Mouse (Mus musculus): ENCODE measurements around the gene F11r.
A peak's percentile ranks its signal among the peaks of the same experiment; 100 is the strongest.

Gene F11r

DNA sequence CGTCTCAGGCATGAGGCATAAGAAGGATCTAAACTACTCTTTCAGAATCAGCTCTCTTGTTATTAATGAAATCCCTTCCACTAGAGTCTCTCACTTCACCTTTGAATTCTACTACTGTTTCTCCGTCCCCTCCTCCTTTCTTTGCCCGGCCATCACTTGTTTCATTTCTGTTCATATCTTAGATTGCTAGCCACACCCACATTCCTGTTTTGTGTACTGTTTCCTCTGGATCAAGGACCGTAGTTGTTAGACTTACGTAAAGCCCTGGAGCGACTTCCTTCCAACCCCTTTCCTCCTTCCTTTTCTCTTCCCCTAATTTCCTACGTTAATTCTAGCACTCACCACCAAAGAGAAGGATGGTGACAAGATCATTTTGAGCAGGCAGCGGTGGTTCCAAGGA, 1.7 kb downstream of the F11r start:
- DNase-seq = peak; percentile 91

DNA sequence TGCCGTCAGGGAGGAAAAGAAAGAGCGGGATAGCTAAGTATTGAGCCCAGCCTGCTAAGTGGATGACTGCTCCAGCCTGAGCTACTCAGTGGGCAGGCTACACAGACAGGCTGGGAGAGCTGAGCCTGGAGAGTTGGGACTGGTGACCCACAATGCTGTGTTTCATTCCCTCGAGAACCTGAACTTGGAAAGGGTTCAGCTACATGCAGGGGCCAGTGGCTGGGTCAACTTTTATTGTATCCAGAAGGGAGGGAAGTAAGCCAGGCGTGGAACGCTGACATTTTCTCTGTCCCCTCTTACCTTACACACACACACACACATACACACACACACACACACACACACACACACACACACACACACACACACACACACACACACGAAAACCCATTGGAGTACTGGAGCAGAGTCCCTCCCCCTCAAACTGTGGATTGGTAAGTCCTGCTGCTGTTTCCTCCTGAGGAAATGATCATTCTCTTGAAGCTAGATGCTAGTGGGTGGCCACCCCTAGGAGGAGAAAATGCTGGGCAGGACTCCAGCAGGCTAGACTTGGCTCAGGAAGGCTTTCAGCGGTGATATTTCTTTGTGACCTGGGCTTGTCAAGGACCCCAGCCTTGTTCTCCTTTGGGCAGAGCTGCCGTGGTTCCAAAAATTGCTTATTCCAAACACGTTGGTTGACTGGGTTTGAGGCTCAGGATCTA, 2.8 kb downstream of the F11r start:
- peak; percentile 99 for DNase-seq

DNA sequence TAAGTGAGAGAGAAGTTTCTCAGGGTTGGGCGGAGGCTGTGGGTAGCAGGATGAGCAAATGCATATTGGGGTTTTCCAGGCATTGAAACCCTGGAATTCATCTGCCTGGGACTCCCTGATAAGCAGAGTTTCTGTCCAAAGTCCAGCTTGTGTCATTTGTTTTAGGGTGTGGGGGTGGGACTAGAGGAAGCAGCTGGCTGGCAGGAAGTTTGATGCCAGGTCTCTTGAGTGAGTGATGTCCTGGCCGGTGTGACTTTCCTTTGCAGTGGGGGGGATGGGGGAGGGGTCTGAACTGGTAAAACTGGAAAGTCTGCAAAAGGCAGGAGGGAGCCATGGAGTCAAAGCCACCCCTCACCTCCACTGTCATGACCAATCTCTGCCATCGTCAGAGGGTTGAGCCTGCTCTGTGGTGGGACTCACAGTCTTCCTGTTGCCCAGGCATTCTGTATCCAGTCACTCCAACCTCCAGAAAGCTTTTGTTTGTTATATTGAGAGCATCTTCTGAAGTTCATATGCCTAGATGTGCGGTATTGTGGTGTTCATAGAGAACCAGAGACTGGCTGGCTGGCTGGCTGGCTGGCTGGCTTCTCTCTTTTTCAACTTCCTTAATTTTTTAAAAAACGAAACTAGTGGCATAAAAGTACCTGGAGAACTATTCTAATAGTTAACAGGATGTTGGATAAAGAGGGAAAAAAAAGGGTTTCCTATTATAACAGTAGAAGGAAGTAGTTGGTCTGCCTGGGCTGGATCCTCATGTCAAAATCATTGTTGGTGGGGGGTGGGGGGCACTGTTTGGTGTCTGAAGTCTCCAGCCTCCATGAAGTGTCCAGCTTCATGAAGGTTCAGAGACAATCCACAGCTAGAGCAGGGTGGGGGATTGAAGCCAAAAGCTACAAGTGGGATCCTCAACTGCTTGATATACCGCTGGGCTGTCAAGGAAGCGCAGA, 4.4 kb downstream of the F11r start:
- peak; percentile 95 for DNase-seq

DNA sequence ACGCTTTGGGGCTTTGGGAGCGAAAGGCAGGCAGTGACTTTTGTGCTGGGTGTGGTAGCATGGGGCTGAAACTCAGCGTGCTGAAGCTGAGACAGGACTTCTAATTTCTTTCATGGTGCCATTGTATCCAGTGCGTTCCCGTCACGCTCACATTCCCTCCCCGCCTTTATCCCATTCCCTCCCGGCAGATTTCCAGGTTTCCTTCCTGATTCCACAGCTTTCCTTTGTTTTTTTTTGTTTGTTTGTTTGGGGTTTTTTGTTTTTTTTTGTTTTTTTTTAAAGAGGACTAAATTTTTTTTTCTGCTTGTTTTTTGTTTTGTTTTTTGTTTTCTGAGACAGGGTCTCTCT, 5.1 kb downstream of the F11r start:
- DNase-seq = peak; percentile 90

DNA sequence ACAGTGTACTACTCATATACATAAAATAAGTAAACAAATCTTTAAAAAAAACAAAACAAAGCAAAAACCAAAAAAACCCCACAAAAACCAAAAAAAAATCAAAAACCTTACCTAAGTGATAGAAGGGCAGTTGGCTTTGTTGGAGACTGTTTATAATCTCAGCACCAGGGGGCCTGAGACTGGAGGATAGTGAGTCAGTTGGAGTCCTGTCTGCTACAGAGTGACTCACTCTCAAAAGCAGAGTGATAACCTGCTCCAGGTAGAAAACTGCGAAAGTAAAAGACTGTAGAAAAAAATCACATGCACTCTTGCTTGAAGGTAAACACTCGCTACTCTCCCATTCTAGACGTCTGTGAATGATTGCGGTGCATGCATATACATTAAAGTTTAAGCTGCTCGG, 7.7 kb downstream of the F11r start:
- DNase-seq = no peak

- DNase-seq = peak; percentile 79
Measured at GRCm38 (mm10) chr1:171446854-171447253, 9.5 kb downstream of the F11r start.

- DNase-seq = no peak
Measured at GRCm38 (mm10) chr1:171447692-171448091, 10.4 kb downstream of the F11r start.

DNA sequence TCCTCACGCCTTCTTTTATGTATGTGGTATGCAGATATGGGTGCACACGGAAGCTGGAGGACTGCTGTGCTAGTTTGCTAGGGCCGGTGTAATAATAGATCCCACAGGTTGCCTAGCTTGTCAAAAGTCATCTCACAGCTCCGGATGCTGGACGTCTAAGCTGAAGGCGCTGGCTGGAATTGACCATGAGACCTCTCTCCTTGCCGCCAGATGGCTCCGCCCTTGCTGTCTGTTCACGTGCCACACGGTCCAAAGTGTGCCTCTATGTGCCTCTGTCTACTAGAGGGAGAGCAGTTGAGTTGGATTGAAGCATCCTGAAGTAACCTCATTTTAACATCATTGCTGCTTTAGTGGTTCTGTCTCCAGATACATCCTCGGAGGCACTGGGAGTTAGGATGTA, 12.7 kb downstream of the F11r start:
- peak; percentile 88 for DNase-seq

- peak; percentile 90 for DNase-seq
Measured at GRCm38 (mm10) chr1:171451001-171451400, 13.7 kb downstream of the F11r start.

DNA sequence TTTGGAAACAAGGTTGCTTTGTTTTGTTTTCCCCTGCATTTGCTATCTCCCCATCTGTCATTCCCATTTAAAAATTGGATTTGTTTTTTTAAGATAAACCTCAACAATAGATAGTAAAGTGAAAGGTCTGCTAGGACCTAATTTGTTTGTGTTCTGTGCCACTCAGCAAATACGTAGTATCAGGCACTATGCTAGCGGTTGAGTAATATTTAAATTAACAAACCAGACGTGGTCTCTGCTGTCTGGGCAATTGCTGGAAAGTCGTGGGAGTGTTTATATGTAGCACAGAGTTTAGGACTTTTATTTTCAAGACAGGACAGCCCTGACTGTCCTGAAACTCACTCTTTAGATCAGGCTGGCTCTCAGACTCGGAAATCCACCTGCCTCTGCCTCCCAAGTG, 15.2 kb downstream of the F11r start:
- DNase-seq = no peak

GRCm38 (mm10) chr1:171452923-171453322, 15.6 kb downstream of the F11r start:
- DNase-seq = peak; percentile 97

DNA sequence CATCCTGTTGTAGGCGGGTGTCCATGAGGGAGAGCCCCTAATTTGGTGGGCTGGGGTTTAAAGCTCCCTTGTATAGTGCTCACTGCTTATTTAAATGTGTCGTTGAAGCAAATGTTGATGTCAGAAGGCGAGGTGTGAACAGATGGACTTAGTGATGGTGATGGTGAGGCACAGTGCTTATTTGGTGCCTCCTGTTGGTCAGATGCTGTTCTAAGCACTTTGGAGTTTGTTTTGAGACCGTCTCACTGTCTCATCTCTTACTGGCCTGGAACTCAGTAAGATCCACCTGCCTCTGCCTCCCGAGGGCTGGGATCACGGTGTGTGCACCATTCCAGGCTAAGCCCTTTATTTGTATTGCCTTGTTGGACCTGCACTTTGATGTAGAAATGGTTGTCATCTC, 17.6 kb downstream of the F11r start:
- DNase-seq = no peak

- DNase-seq = no peak
Measured at GRCm38 (mm10) chr1:171457568-171457967, 20.2 kb downstream of the F11r start.

DNA sequence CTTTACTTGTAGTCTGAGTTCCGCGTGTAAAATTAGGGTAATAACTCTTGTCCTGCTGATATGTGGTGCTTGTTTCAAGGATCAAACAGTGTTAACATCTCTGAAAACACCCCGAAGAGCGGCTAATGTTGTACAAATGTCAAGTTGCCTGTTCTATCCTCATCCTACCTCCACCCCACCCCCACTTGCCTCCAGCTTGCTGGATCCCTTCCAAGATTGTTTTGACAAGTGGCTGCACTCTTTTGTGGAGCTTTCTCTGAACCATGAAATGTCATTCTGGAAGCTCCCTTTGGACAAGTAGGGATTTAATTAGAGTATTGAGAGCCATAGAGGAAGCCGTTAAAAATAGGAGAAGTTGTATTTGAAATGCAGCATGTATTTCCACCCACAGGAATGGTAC, 22.5 kb downstream of the F11r start:
- DNase-seq = peak; percentile 64

DNA sequence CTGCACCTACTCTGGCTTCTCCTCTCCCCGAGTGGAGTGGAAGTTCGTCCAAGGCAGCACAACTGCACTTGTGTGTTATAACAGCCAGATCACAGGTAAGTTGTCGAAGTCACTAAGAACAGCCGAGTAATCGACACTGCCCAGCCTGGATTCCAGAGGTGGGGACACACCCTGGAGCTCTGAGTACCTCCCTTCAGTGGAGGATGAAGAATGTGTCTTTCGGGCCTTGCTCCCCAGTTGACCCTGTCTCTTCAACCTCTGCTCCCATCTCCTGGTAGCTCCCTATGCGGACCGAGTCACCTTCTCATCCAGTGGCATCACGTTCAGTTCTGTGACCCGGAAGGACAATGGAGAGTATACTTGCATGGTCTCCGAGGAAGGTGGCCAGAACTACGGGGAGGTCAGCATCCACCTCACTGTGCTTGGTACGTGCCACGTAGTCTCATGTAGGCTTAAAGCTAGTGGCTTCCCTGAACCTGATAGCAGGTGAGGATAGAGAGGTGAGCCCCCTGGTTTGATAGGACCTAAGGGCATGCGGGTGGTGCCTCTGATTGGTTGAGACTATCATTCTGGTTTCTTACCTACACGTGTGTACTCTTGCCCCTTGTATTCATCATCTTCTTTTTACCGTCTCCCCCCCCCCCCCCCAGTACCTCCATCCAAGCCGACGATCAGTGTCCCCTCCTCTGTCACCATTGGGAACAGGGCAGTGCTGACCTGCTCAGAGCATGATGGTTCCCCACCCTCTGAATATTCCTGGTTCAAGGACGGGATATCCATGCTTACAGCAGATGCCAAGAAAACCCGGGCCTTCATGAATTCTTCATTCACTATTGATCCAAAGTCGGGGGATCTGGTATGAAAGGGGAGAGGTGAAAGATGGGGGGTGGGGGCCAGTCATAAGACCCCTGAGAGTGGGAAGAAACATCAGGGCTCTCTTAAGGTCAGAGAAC, 23.5 kb downstream of the F11r start:
- peak; percentile 81 for DNase-seq

DNA sequence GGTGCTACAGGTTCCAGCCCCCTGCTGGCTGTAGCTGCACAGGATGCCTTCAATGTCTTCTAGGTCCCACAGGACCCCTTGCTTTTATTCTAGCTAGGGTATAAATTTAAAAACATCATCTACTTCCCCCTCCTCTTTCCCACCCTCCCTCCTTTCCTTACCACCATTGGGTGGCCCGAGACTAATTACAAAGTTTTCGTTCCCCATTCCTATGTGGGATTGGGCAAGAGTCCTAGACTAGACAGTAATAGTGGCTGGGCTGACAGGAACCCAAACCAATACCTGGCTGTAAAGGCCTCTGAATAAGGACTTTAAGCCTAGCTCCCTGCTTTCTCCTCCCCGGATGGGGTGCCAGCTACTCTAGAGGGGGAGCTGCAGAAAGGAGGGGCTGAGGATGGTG, 25.8 kb downstream of the F11r start:
- DNase-seq = no peak

GRCm38 (mm10) chr1:171465749-171466412, 28.5 kb downstream of the F11r start:
- DNase-seq = peak; percentile 41

- DNase-seq = no peak
Measured at GRCm38 (mm10) chr1:171466565-171466964, 29.2 kb downstream of the F11r start.

- DNase-seq = no peak
Measured at GRCm38 (mm10) chr1:171469678-171470077, 32.3 kb downstream of the F11r start.

- peak; percentile 86 for DNase-seq
Measured at GRCm38 (mm10) chr1:171470371-171470871, 33.1 kb downstream of the F11r start.

- DNase-seq = peak; percentile 87
Measured at GRCm38 (mm10) chr1:171470896-171471295, 33.6 kb downstream of the F11r start.

DNA sequence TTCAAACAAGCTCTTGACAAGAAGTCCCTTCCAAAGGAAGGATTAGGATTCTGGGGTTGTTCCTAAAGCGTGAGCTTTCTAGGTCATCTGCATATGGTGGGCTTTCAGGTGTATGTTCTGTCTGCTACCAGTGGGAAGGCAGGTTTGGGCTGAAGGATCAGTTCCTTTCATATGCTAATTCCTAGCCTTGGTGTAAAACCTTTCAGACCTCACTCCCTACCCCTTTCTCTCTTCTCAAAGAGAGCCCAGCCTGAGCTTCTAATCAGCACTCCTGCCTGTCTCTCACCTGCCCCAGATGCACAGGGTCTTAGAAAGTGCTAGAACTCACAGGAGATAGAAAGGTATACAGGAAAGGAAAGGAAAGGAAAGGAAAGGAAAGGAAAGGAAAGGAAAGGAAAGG, 34.1 kb downstream of the F11r start:
- no peak for DNase-seq

Data from heart, adult 11 months (tissue).